Mouse (Mus musculus) heart, embryonic 11.5 days (tissue): ENCODE data around the gene Klhl31. TPM values are rescaled to one million over a fixed set of nuclear protein-coding genes. Genes with fewer than 3 reads are reported as not detected.

Source experiments
- ATAC-seq: fragments of 200-750 bp; cut with Nextera tagmentation; replicated peaks from 2 replicates; pipeline ENCODE4 v1.8.0; 2017; ENCODE audit warnings: moderate library complexity; ENCODE audit not compliant: insufficient number of reproducible peaks, low FRiP score, low TSS enrichment
- H3K27ac ChIP-seq: fragments of 300-500 bp; sonication (generic); 2 replicates; pipeline ENCODE4 v1.5.1; 2014; ENCODE audit warnings: mild to moderate bottlenecking, low read depth, low read length
- H3K27me3 ChIP-seq: fragments of 300-500 bp; sonication (generic); 2 replicates; pipeline ENCODE4 v1.6.1; 2014; ENCODE audit warnings: mild to moderate bottlenecking, low read length, mixed read lengths; ENCODE audit not compliant: control insufficient read depth, insufficient read depth
- H3K36me3 ChIP-seq: fragments of 300-500 bp; sonication (generic); 2 replicates; pipeline ENCODE4 v1.6.1; 2014; ENCODE audit warnings: mild to moderate bottlenecking, low read length, moderate library complexity, mixed read lengths; ENCODE audit not compliant: control insufficient read depth, insufficient read depth
- H3K4me1 ChIP-seq: fragments of 300-500 bp; sonication (generic); 2 replicates; pipeline ENCODE4 v1.6.1; 2014; ENCODE audit warnings: low read length; ENCODE audit not compliant: control insufficient read depth, insufficient read depth
- H3K4me2 ChIP-seq: fragments of 300-500 bp; sonication (generic); 2 replicates; pipeline ENCODE4 v1.6.1; 2014; ENCODE audit warnings: mild to moderate bottlenecking, moderate library complexity
- H3K4me3 ChIP-seq: fragments of 300-500 bp; sonication (generic); 2 replicates; pipeline ENCODE4 v1.5.1; 2014; ENCODE audit warnings: low read depth, low read length
- H3K9ac ChIP-seq: fragments of 300-500 bp; sonication (generic); 2 replicates; pipeline ENCODE4 v1.6.1; 2014; ENCODE audit warnings: mild to moderate bottlenecking, low read depth, low read length, moderate library complexity
- H3K9me3 ChIP-seq: fragments of 300-500 bp; sonication (generic); replicated peaks from 2 replicates; pipeline ENCODE4 v1.6.1; 2016; ENCODE audit warnings: low read length; ENCODE audit not compliant: control insufficient read depth
- WGBS: fragments of 180-500 bp; shearing (Covaris S2); extraction: QIAGEN DNeasy Blood & Tissue Kit; methylation state at CpG from one replicate; pipeline ENCODE4 v1.1.7; 2014; ENCODE audit not compliant: insufficient replicate concordance; 5-methylcytosine and 5-hydroxymethylcytosine counted together
- polyA plus RNA-seq: library from polyadenylated mRNA; unstranded; fragments of >200 nt; fragmentation: Nextera tagmentation; extraction: Ambion mirVana; gene quantifications from 2 replicates; pipeline ENCODE4 v1.2.1, GENCODE M21; 2014

The Klhl31 gene
- polyA plus RNA-seq, 1 experiment from 2014 or later = 50.5 TPM

- Histone ChIP-seq H3K9ac (no peak overlapping the region), H3K36me3 (no peaks in the 10 kb centered on the region), H3K4me2 (no peak overlapping the region), H3K9me3 (no peaks in the 10 kb centered on the region), H3K27ac (no peak overlapping the region), H3K27me3 (no peaks in the 10 kb centered on the region), H3K4me3 (no peak overlapping the region), H3K4me1 (0 out of 2 replicates have a peak, but pooled peaks cover 5% of the 10 kb centered on the region)
- whole genome bisulfite sequencing = 60% methylated on average over 3 of the region's 3 CpGs
- ATAC-seq = no peak
These were observed 26.6 kb downstream of the Klhl31 start for GRCm38 (mm10) chr9:77662917-77663316.

- H3K9me3 ChIP-seq = peaks cover 4% of the 10 kb centered on the region; the same call in 1 of the 2 replicates
- no peak overlapping the region for H3K27ac ChIP-seq
- H3K4me2 ChIP-seq = no peak overlapping the region
- H3K4me1 ChIP-seq = no peaks in the 10 kb centered on the region
- no peak for ATAC-seq
- no peaks in the 10 kb centered on the region for H3K27me3 ChIP-seq
- H3K36me3 ChIP-seq = no peaks in the 10 kb centered on the region
- no peak overlapping the region for H3K9ac ChIP-seq
- H3K4me3 ChIP-seq = no peak overlapping the region
- WGBS = 85% methylated on average over 6 of the region's 6 CpGs
These were observed 33.8 kb downstream of the Klhl31 start for GRCm38 (mm10) chr9:77670095-77670494.

DNA sequence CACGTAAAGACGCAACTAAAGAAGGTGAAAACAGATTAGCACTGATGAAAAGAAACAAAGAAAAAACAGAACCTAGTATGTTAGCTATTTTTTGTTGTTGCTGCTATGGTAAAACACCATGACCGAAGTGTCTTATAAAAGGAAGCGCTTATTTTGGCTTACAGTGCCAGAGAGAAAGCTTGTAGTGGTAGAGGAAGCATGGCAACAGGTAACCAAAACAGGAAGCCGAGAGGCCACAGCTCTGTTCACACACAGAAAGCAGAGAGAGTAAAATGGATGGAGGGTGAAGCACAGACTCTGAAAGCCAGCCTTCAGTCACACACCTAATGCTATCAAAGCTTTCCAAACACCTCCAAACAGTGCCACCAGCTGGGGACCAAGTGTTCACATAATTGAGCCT is 34.7 kb downstream of the Klhl31 start:
- no peak for ATAC-seq
- WGBS = 85% methylated on average over 5 of the region's 5 CpGs

DNA sequence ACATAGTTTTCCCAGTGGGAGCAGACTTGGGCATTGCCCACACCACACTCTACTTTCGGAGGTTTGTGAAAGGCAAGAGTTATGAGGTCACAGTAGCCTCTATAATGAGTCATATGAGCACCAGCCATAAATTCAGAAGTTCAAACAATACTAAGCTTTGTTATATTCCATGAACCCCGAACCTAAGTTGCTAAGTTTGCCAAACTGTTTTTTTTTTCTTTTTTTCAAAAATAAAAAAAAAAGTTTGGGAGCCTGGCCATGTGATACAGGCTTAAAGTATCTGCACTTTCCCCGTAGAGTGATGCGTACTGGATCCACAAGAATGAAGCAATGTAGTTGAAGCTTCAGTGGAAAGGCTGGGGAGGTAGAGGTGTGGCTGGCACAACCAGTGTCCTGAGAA is 36.9 kb downstream of the Klhl31 start:
- ATAC-seq = no peak
- Histone ChIP-seq H3K27ac (no peak overlapping the region), H3K4me1 (no peaks in the 10 kb centered on the region), H3K4me3 (no peak overlapping the region), H3K4me2 (no peak overlapping the region), H3K9ac (no peak overlapping the region), H3K36me3 (no peaks in the 10 kb centered on the region), H3K27me3 (no peaks in the 10 kb centered on the region), H3K9me3 (peaks cover 4% of the 10 kb centered on the region; the same call in 1 of the 2 replicates)
- WGBS = 76% methylated on average over 4 of the region's 4 CpGs

More for the DNA sequence above, 34.7 kb downstream of the Klhl31 start:
- Histone ChIP-seq H3K27ac (no peak overlapping the region), H3K4me1 (no peaks in the 10 kb centered on the region), H3K4me3 (no peak overlapping the region), H3K27me3 (no peaks in the 10 kb centered on the region), H3K9me3 (peaks cover 4% of the 10 kb centered on the region; the same call in 1 of the 2 replicates), H3K36me3 (no peaks in the 10 kb centered on the region), H3K9ac (no peak overlapping the region), H3K4me2 (no peak overlapping the region)

DNA sequence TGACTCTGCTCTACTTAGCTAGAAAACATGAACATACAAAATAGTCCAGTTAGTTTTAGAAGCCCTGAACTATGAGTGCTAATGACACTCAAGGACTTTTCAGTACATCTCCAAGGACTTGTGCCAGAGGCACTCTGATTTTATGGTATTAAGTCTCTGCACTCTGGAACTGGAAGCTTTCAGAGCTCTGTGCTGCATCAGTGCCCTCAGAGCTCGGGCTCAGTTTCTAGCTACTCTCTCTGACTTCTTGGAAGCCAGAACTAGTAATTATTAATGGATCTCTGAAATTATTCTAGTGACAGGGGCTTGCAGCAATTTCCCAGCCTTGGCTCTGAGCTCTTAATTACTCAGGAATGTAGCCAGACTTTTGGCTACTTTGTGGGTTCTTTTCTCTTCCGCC is 37.7 kb downstream of the Klhl31 start:
- Histone ChIP-seq H3K4me2 (no peak overlapping the region), H3K4me3 (no peak overlapping the region), H3K27me3 (no peaks in the 10 kb centered on the region), H3K9me3 (peaks cover 4% of the 10 kb centered on the region; the same call in 1 of the 2 replicates), H3K9ac (no peak overlapping the region), H3K36me3 (no peaks in the 10 kb centered on the region), H3K27ac (no peak overlapping the region), H3K4me1 (no peaks in the 10 kb centered on the region)
- WGBS = 83% methylated on average over 2 of the region's 2 CpGs
- no peak for ATAC-seq

- Histone ChIP-seq H3K27ac (no peak overlapping the region), H3K4me1 (no peaks in the 10 kb centered on the region), H3K36me3 (no peaks in the 10 kb centered on the region), H3K27me3 (no peaks in the 10 kb centered on the region), H3K4me2 (no peak overlapping the region), H3K4me3 (no peak overlapping the region), H3K9me3 (no peaks in the 10 kb centered on the region), H3K9ac (no peak overlapping the region)
- 72% methylated on average over 4 of the region's 4 CpGs for WGBS
- ATAC-seq = no peak
These were observed 48.6 kb downstream of the Klhl31 start for GRCm38 (mm10) chr9:77684938-77685337.

DNA sequence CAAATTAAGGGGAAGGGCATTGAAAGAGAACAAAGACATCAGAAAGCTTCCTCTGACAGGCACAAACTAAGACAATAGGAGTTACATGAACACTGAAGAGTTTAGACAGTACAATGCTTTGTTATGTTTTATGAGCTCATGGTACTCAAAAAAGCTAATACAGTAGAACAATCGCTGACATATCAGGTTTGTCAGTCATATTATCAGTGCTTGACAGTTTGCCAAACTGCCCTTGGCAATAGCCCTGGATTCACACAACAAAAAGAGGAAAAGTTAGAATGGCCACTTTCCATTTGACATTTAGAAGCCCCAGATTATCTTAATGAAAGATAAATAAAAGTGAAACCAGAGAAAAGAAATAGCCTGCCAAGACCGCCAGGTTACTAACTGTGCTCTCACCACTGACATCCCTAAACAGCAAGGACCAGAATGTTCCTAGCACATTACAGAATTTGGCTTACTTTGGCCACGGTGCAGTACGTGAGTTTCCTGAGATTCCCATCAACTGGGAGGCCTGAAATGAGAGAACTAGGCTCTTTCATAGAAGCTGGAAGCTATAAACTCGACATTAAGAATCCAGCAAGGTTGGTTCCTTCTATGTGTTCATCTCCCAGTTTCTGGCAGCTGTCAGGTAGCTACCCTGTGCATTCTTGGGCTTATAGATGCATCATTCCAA is 49.7 kb downstream of the Klhl31 start:
- Histone ChIP-seq H3K9me3 (no peaks in the 10 kb centered on the region), H3K4me3 (no peak overlapping the region), H3K9ac (no peak overlapping the region), H3K4me1 (no peaks in the 10 kb centered on the region), H3K27me3 (no peaks in the 10 kb centered on the region), H3K36me3 (no peaks in the 10 kb centered on the region), H3K4me2 (no peak overlapping the region), H3K27ac (no peak overlapping the region)
- 58% methylated on average over 5 of the region's 5 CpGs for WGBS
- ATAC-seq = no peak

GRCm38 (mm10) chr9:77692707-77693106 is 56.4 kb downstream of the Klhl31 start:
- no peaks in the 10 kb centered on the region for H3K36me3 ChIP-seq
- H3K4me1 ChIP-seq = no peaks in the 10 kb centered on the region
- 75% methylated on average over 7 of the region's 7 CpGs for WGBS
- H3K9ac ChIP-seq = no peak overlapping the region
- H3K4me3 ChIP-seq = no peak overlapping the region
- no peak for ATAC-seq
- no peaks in the 10 kb centered on the region for H3K9me3 ChIP-seq
- no peak overlapping the region for H3K4me2 ChIP-seq
- no peak overlapping the region for H3K27ac ChIP-seq
- no peaks in the 10 kb centered on the region for H3K27me3 ChIP-seq

GRCm38 (mm10) chr9:77693405-77693804 is 57.1 kb downstream of the Klhl31 start:
- H3K4me2 ChIP-seq = no peak overlapping the region
- no peaks in the 10 kb centered on the region for H3K9me3 ChIP-seq
- H3K4me1 ChIP-seq = no peaks in the 10 kb centered on the region
- WGBS = 92% methylated on average over 1 of the region's 1 CpGs
- no peaks in the 10 kb centered on the region for H3K27me3 ChIP-seq
- no peak overlapping the region for H3K9ac ChIP-seq
- no peak overlapping the region for H3K27ac ChIP-seq
- no peaks in the 10 kb centered on the region for H3K36me3 ChIP-seq
- no peak overlapping the region for H3K4me3 ChIP-seq
- no peak for ATAC-seq
